Mouse (Mus musculus) embryonic facial prominence, embryonic 11.5 days (tissue): ENCODE data around the gene Hspbp1. TPM values are rescaled to one million over a fixed set of nuclear protein-coding genes. Genes with fewer than 3 reads are reported as not detected.

Experiments used
- ATAC-seq: fragments of 200-750 bp; cut with Nextera tagmentation; replicated peaks from 2 replicates; pipeline ENCODE4 v1.8.0; 2017; ENCODE audit warnings: low read depth; ENCODE audit not compliant: insufficient number of reproducible peaks, low FRiP score, low TSS enrichment
- DNase-seq: peaks from one replicate; pipeline ENCODE4 v3.0.0-alpha.2; 2015; ENCODE audit warnings: low spot score
- H3K27ac ChIP-seq: fragments of 300-500 bp; sonication (generic); replicated peaks from 2 replicates; pipeline ENCODE4 v1.5.1; 2014; ENCODE audit warnings: mild to moderate bottlenecking, low read depth, low read length, control low read depth
- H3K27me3 ChIP-seq: fragments of 300-500 bp; sonication (generic); 2 replicates; pipeline ENCODE4 v1.6.1; 2014; ENCODE audit warnings: mild to moderate bottlenecking, low read length, moderate library complexity, mixed read lengths; ENCODE audit not compliant: control insufficient read depth, insufficient read depth
- H3K36me3 ChIP-seq: fragments of 300-500 bp; sonication (generic); replicated peaks from 2 replicates; pipeline ENCODE4 v1.6.1; 2014; ENCODE audit warnings: low read depth, mild to moderate bottlenecking, low read length, moderate library complexity, mixed read lengths; ENCODE audit not compliant: control insufficient read depth, insufficient read depth
- H3K4me1 ChIP-seq: fragments of 300-500 bp; sonication (generic); 2 replicates; pipeline ENCODE4 v1.6.1; 2014; ENCODE audit warnings: low read length, mixed read lengths; ENCODE audit not compliant: control insufficient read depth, insufficient read depth
- H3K4me2 ChIP-seq: fragments of 300-500 bp; sonication (generic); 2 replicates; pipeline ENCODE4 v1.6.1; 2014; ENCODE audit warnings: low read depth, mild to moderate bottlenecking, control low read depth, low read length, moderate library complexity
- H3K4me3 ChIP-seq: fragments of 300-500 bp; sonication (generic); 2 replicates; pipeline ENCODE4 v1.5.1; 2014; ENCODE audit warnings: low read depth, low read length, control low read depth
- H3K9ac ChIP-seq: fragments of 300-500 bp; sonication (generic); replicated peaks from 2 replicates; pipeline ENCODE4 v1.6.1; 2014; ENCODE audit warnings: mild to moderate bottlenecking, control low read depth, low read length
- H3K9me3 ChIP-seq: fragments of 300-500 bp; sonication (generic); replicated peaks from 2 replicates; pipeline ENCODE4 v1.6.1; 2016; ENCODE audit warnings: mild to moderate bottlenecking, low read length, inconsistent platforms, mixed read lengths; ENCODE audit not compliant: control insufficient read depth
- WGBS: fragments of 180-500 bp; shearing (Covaris S2); extraction: QIAGEN DNeasy Blood & Tissue Kit; methylation state at CpG from one replicate; pipeline ENCODE4 v1.1.7; 2014; 5-methylcytosine and 5-hydroxymethylcytosine counted together
- polyA plus RNA-seq: library from polyadenylated mRNA; unstranded; fragments of >200 nt; fragmentation: Nextera tagmentation; extraction: Ambion mirVana; gene quantifications from 2 replicates; pipeline ENCODE4 v1.2.1, GENCODE M21; 2014

Hspbp1 gene
- polyA plus RNA-seq, 1 experiment from 2014 or later = 102 TPM

DNA sequence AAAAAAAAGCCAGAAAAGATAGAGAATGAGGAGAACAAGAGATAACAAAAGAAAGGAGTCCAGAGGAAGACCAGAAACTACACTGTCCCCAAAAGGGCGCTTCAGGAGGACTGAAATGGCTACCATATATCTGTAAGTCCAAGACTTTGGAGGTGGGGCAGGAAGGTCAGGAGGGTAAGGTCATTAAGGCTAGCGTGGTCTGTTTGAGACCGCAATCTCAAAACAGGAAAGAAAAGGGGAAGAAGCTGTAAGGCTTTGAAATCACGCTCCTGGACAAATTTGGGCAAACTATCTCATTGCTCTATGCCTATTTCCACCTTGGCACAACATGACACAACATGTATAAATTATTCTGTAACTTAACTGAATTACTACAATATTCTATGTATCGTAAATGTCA lies 1.6 kb downstream of the Hspbp1 start:
- DNase-seq = no peak
- H3K4me2 ChIP-seq = no peak overlapping the region
- no peaks in the 10 kb centered on the region for H3K9me3 ChIP-seq
- no peak for ATAC-seq
- peaks cover 3% of the 10 kb centered on the region for H3K36me3 ChIP-seq
- no peak overlapping the region for H3K9ac ChIP-seq
- 77% methylated on average over 5 of the region's 5 CpGs for WGBS
- H3K4me3 ChIP-seq = no peak overlapping the region
- no peaks in the 10 kb centered on the region for H3K4me1 ChIP-seq
- no peak overlapping the region for H3K27ac ChIP-seq
- no peaks in the 10 kb centered on the region for H3K27me3 ChIP-seq

DNA sequence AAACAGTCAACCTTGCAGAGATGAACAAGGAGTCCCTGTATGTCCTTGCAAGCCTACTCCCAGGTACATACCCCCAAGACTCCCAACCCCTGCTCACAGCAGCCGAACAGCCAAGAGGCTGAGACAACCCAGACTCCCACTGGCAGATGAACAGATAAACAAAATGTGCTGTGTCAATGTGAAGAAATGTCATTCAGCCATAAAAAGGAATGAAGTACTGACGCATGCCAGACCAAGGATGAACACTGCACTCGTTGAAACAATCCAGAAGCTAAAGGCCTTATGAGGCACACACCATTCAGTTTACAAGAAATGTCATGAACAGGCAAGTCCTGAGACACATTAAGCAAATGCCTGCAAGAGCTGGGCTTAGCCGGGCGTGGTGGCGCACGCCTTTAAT lies 9.7 kb downstream of the Hspbp1 start:
- no peak overlapping the region for H3K4me3 ChIP-seq
- no peaks in the 10 kb centered on the region for H3K4me1 ChIP-seq
- DNase-seq = no peak
- no peaks in the 10 kb centered on the region for H3K9me3 ChIP-seq
- no peaks in the 10 kb centered on the region for H3K27me3 ChIP-seq
- no peak overlapping the region for H3K27ac ChIP-seq
- peaks cover 4% of the 10 kb centered on the region for H3K36me3 ChIP-seq
- no peak overlapping the region for H3K4me2 ChIP-seq
- WGBS = 84% methylated on average over 7 of the region's 7 CpGs
- H3K9ac ChIP-seq = no peak overlapping the region
- ATAC-seq = no peak

DNA sequence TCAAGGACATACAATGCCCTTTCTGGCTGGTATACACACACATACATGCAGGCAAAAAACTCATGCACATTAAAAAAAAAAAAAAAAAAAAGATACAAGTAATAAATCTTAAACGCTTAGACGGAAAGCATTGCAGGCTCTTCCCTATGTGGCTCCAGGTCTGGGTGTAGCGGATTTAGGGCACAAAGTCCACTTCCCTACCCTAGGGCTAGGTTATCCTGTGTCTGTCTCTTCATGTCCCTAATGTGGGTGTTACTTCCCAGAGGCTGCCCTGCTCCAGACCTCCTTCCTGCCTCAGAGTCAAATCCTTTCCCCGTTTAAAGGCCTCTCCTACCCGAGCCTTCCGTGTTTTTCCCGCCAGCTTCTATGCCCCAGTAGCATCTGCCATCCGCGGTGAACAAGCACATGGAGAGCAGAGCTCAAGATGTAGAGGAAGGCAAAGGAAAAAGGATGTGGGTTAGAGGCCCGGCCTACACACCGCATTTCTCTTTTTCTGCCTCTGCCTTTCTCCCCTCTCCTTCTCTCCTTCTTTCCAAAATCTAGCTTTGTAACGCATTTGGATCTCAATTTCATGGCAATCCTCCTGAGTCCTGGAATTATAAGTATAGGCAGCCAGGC lies 10.6 kb downstream of the Hspbp1 start:
- Histone ChIP-seq H3K9me3 (no peaks in the 10 kb centered on the region), H3K27ac (no peak overlapping the region), H3K9ac (no peak overlapping the region), H3K4me3 (no peak overlapping the region), H3K4me2 (no peak overlapping the region), H3K27me3 (no peaks in the 10 kb centered on the region), H3K4me1 (no peaks in the 10 kb centered on the region), H3K36me3 (peaks cover 4% of the 10 kb centered on the region)
- DNase-seq (no peak), ATAC-seq (no peak)
- WGBS = 88% methylated on average over 12 of the region's 12 CpGs

DNA sequence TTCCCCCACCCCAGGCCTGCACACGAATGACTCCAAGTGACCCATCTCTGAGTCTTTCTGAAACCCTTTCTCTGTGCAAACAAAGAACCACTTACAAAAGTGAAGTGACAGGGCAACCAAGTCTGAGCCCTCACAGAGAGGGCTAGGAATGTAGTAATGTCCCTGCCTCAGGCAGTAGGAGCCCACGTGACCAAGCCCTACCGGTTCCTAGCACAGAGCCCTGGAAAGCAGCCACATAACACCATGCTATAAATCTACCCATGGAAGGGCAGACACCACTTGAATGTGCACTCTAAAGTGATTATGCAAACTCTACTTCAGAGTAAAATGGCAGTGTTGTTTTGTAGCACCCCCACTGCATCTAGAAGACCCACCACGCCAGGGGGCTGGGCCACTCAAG lies 12.9 kb downstream of the Hspbp1 start:
- ATAC-seq = 0 out of 2 replicates have a peak, but pooled peaks have one; percentile 73
- H3K36me3 ChIP-seq = peaks cover 4% of the 10 kb centered on the region

DNA sequence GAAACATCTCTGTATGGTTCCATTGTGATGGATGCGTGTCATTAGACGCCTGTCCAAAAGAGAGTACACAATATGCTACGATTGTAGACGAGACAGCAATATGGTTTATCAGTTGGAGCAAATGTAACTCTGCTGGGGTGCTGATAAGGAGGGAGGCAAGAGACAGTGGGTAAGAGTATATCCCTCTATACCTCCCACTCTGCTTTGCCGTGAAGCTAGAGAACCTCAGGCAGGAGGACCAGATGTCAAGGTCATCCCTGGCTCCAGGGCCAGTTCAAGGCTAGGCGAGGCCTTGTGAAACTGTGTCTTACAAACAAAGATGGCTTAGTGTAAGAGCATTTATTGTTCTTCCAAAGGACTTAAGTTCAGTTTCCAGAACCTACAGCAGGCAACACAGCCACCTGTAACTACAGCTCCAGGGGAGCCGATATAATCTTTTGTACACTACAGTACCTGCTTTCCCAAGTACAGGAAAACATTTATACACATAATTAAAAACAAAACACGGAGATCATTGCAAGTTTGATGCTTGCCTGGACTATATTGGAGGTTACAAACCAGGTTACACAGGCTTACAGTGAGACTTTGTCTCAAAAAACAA lies 14.1 kb downstream of the Hspbp1 start:
- Histone ChIP-seq H3K27ac (no peak overlapping the region), H3K27me3 (no peaks in the 10 kb centered on the region), H3K9ac (no peak overlapping the region), H3K36me3 (peaks cover 4% of the 10 kb centered on the region), H3K4me1 (no peaks in the 10 kb centered on the region), H3K9me3 (no peaks in the 10 kb centered on the region), H3K4me3 (no peak overlapping the region), H3K4me2 (no peak overlapping the region)
- DNase-seq (no peak), ATAC-seq (no peak)
- WGBS = 90% methylated on average over 8 of the region's 8 CpGs

More for the DNA sequence above, 12.9 kb downstream of the Hspbp1 start:
- no peak overlapping the region for H3K9ac ChIP-seq
- no peak for DNase-seq
- H3K9me3 ChIP-seq = no peaks in the 10 kb centered on the region
- no peak overlapping the region for H3K4me3 ChIP-seq
- WGBS = 46% methylated on average over 4 of the region's 4 CpGs
- H3K27ac ChIP-seq = no peak overlapping the region
- no peak overlapping the region for H3K4me2 ChIP-seq
- H3K27me3 ChIP-seq = no peaks in the 10 kb centered on the region
- no peaks in the 10 kb centered on the region for H3K4me1 ChIP-seq

DNA sequence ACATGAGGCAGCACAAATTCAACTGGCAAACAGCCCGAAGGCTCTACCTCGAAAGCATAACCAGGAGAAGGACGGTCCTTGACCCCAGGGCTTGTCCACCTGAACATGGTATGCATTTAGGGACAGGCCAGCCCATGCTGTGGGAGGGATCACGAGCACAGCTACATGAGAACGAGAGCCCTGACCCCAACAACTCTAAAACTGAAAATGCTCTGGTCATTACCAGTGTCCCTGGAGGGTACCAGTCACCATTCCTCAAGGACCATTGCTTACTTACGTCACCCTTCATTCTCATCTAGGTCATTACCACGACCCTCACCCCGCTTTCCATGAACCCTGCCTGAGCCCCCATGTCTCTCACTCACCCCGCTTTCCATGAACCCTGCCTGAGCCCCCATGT lies 15.7 kb downstream of the Hspbp1 start:
- peaks cover 4% of the 10 kb centered on the region for H3K36me3 ChIP-seq

DNA sequence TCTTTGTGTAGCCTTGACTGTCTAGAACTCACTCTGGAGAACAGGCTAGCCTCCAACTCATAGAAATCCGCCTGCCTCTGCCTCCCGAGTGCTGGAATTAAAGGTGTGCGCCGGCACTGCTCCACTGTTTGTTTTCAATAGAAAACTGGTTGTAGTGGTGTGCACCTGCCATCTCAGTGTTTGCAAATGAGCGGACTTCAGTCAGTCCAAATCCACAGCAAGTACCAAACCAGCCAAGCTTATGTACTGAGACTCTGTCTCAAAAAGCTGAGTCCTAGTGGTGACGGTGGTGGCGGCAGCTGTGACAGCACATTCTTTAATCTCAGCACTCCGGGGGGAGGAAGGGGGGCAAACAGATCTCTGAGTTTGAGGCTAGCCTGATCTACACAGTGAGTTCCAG lies 16.4 kb downstream of the Hspbp1 start:
- Histone ChIP-seq H3K27ac (no peak overlapping the region), H3K9ac (no peak overlapping the region), H3K27me3 (no peaks in the 10 kb centered on the region), H3K4me3 (no peak overlapping the region), H3K9me3 (no peaks in the 10 kb centered on the region), H3K4me2 (no peak overlapping the region), H3K36me3 (peaks cover 5% of the 10 kb centered on the region), H3K4me1 (no peaks in the 10 kb centered on the region)
- 91% methylated on average over 8 of the region's 8 CpGs for WGBS
- ATAC-seq (no peak), DNase-seq (no peak)

More for the DNA sequence above, 15.7 kb downstream of the Hspbp1 start:
- WGBS = 90% methylated on average over 9 of the region's 9 CpGs
- Histone ChIP-seq H3K4me1 (no peaks in the 10 kb centered on the region), H3K9me3 (no peaks in the 10 kb centered on the region), H3K4me3 (no peak overlapping the region), H3K4me2 (no peak overlapping the region), H3K27ac (no peak overlapping the region), H3K27me3 (no peaks in the 10 kb centered on the region), H3K9ac (no peak overlapping the region)
- ATAC-seq (no peak), DNase-seq (no peak)

DNA sequence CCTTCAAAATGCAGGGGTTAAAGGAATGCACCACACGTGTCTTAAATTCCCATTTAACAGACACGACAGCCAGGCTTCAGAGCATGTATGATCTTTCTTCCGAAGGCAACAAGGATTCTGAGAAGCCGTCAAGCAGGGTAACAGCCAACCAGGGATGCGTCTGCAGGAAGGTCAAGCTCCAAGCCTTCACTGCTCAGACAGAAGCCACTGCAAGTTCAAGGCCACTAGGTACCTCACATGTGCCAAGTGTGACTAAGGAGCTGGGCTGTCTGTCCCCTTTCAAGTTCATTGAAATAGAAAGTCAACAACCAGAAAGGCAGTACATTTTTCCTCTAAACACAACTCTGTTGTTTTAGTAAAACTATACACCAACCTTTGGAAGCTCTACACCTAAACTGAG lies 18.0 kb downstream of the Hspbp1 start:
- Histone ChIP-seq H3K9ac (no peak overlapping the region), H3K4me3 (no peak overlapping the region), H3K4me1 (no peaks in the 10 kb centered on the region), H3K9me3 (no peaks in the 10 kb centered on the region), H3K36me3 (peaks cover 2% of the 10 kb centered on the region), H3K27ac (no peak overlapping the region), H3K4me2 (no peak overlapping the region), H3K27me3 (no peaks in the 10 kb centered on the region)
- ATAC-seq (no peak), DNase-seq (no peak)
- 90% methylated on average over 5 of the region's 5 CpGs for WGBS
